Mouse (Mus musculus): ENCODE results near the gene C77080.

- TF ChIP-seq POLR2A (IDR thresholded peaks at IDR 0.05; ENCODE audit: extremely low read depth, insufficient read depth, low read length) (no peak), CTCF (IDR thresholded peaks at IDR 0.05; ENCODE audit: low read depth, low read length) (no peak)
Observed at GRCm38 (mm10) chr4:129220376-129221089, 40.7 kb downstream of the C77080 start.
